Comparison of ENCODE assay signal across 8 mouse cellular contexts in genomic region chr8:46738601-46739000, GRCm38 (mm10). TPM values are rescaled to one million over a fixed set of nuclear protein-coding genes. Genes with fewer than 3 reads are reported as not detected.
A peak's percentile ranks its signal among the peaks of the same experiment; 100 is the strongest.
DNase-seq lines count a peak whose midpoint lies in the region; ATAC-seq and TF ChIP-seq lines count a peak whose summit lies in the region.

No protein-coding gene starts in this region.

- no peaks in the 10 kb centered on the region for H3K27me3 ChIP-seq in heart, embryonic 10.5 days (ENCODE audit: insufficient read depth, poor library complexity, severe bottlenecking)
- H3K27me3 ChIP-seq in G1E (ENCODE audit: insufficient read depth, low read length), result no peaks in the 10 kb centered on the region
- no peaks in the 10 kb centered on the region for H3K27me3 ChIP-seq in heart, postnatal 0 days (ENCODE audit: control insufficient read depth, insufficient read depth, low read length)
- H3K27me3 ChIP-seq in midbrain, embryonic 10.5 days (ENCODE audit: low read depth, poor library complexity, severe bottlenecking), result peaks cover 11% of the 10 kb centered on the region; the same call in 1 of the 2 replicates

- peaks cover 29% of the 10 kb centered on the region for H3K4me1 ChIP-seq in heart, embryonic 10.5 days
- peaks cover 43% of the 10 kb centered on the region for H3K4me1 ChIP-seq in G1E (ENCODE audit: insufficient read depth, low read depth, low read length)
- peaks cover 31% of the 10 kb centered on the region for H3K4me1 ChIP-seq in heart, postnatal 0 days (ENCODE audit: control insufficient read depth, insufficient read depth)
- H3K4me1 ChIP-seq in midbrain, embryonic 10.5 days, result peaks cover 24% of the 10 kb centered on the region

- TF ChIP-seq EP300 in heart, postnatal 0 days (IDR thresholded peaks at IDR 0.05; ENCODE audit: low read depth), result no peak

- no peak for ATAC-seq in G1E (ENCODE audit: extremely low read depth, insufficient number of reproducible peaks, low FRiP score, poor library complexity, severe bottlenecking)
- ATAC-seq in heart, postnatal 0 days (ENCODE audit: insufficient read depth, low read depth), result no peak

- peak overlapping the region; percentile 99; the same call in 1 of the 2 replicates for H3K27ac ChIP-seq in heart, embryonic 10.5 days
- peak overlapping the region; percentile 94 for H3K27ac ChIP-seq in heart, postnatal 0 days (ENCODE audit: low read depth)
- H3K27ac ChIP-seq in midbrain, embryonic 10.5 days (replicated peaks), result peak overlapping the region; percentile 98

- no peaks in the 10 kb centered on the region for H3K36me3 ChIP-seq in heart, embryonic 10.5 days
- H3K36me3 ChIP-seq in G1E (replicated peaks), result peaks cover 12% of the 10 kb centered on the region
- H3K36me3 ChIP-seq in heart, postnatal 0 days (replicated peaks; ENCODE audit: control insufficient read depth, insufficient read depth, low read length), result no peaks in the 10 kb centered on the region
- 0 out of 2 replicates have a peak, but pooled peaks cover 4% of the 10 kb centered on the region for H3K36me3 ChIP-seq in midbrain, embryonic 10.5 days

- H3K4me3 ChIP-seq in heart, embryonic 10.5 days, result peak overlapping the region; percentile 90
- peak overlapping the region; percentile 93 for H3K4me3 ChIP-seq in G1E (ENCODE audit: low read depth, low read length)
- H3K4me3 ChIP-seq in heart, postnatal 0 days (ENCODE audit: low read depth, low read length), result peak overlapping the region; percentile 81
- H3K4me3 ChIP-seq in midbrain, embryonic 10.5 days, result peak overlapping the region; percentile 93

- DNase-seq in heart, embryonic 10.5 days (ENCODE audit: low spot score), result no peak
- DNase-seq in heart, postnatal 4 days, result no peak
- DNase-seq in G1E (ENCODE audit: low spot score), result no peak
- DNase-seq in heart, postnatal 0 days (ENCODE audit: low spot score), result no peak
- no peak for DNase-seq in midbrain, embryonic 10.5 days (ENCODE audit: low spot score)
- DNase-seq in left cerebral cortex, adult 18-20 months (ENCODE audit: low spot score in 2 of 2), result no peak
- DNase-seq in right cerebral cortex, postnatal 4 days, result no peak
- DNase-seq in right cerebral cortex, postnatal 10 days (ENCODE audit: low spot score in 2 of 2), result no peak

- TF ChIP-seq CTCF in G1E (IDR thresholded peaks at IDR 0.05; ENCODE audit: low read depth, low read length), result no peak
- TF ChIP-seq CTCF in heart, postnatal 0 days (IDR thresholded peaks at IDR 0.05; ENCODE audit: low read depth), result no peak

- peak overlapping the region; percentile 87 for H3K9ac ChIP-seq in heart, postnatal 0 days (replicated peaks; ENCODE audit: low read depth, low read length)

- peak overlapping the region; percentile 61 for H3K4me2 ChIP-seq in heart, postnatal 0 days (ENCODE audit: low read depth, low read length)

- WGBS in heart, embryonic 10.5 days, result 35% methylated on average over 5 of the region's 5 CpGs
- 19% methylated on average over 5 of the region's 5 CpGs for WGBS in heart, postnatal 0 days
- 26% methylated on average over 5 of the region's 5 CpGs for WGBS in midbrain, embryonic 10.5 days

- H3K9me3 ChIP-seq in heart, embryonic 10.5 days, result no peaks in the 10 kb centered on the region
- H3K9me3 ChIP-seq in G1E (replicated peaks), result no peaks in the 10 kb centered on the region; the same call in 1 of the 2 replicates
- H3K9me3 ChIP-seq in heart, postnatal 0 days (replicated peaks; ENCODE audit: control insufficient read depth, low read length), result no peaks in the 10 kb centered on the region
- H3K9me3 ChIP-seq in midbrain, embryonic 10.5 days (replicated peaks), result peaks cover 7% of the 10 kb centered on the region; the same call in 1 of the 2 replicates

RNA-seq across cellular contexts. Expression of gene Irf2, which starts 0.9 kb away (rescaled TPM):
- 8.9 and 10.9 TPM in 2 replicates for polyA plus RNA-seq in heart, embryonic 10.5 days (2016; fragmentation: Nextera tagmentation; extraction: Ambion mirVana)
- total RNA-seq in heart, postnatal 4 days (2021), result 10 to 100 TPM; 29.6 to 36.3 TPM
- total RNA-seq in G1E (2014; fragmentation: Nextera tagmentation) (106 and 111 TPM in 2 replicates), G1E (2017) (8.8 and 13.4 TPM in 2 replicates)
- polyA plus RNA-seq in G1E (2012), result 13.4 and 16.3 TPM in 2 replicates
- total RNA-seq in heart, postnatal 0 days (2014; rRNA removed; ENCODE audit: low replicate concordance), result 3.5 and 4.6 TPM in 2 replicates
- 22.2 and 22.5 TPM in 2 replicates for polyA plus RNA-seq in heart, postnatal 0 days (2015; fragmentation: Nextera tagmentation; extraction: Ambion mirVana)
- polyA plus RNA-seq in midbrain, embryonic 10.5 days (2016; fragmentation: Nextera tagmentation; extraction: Ambion mirVana), result 7.4 and 8.6 TPM in 2 replicates
- total RNA-seq in left cerebral cortex, adult 18-20 months (2021), result 10 to 100 TPM; 71.4 to 77.4 TPM
